Mouse (Mus musculus) C2C12 (cell line): Measurements from ENCODE around the gene Brat1. TPM values are rescaled to one million over a fixed set of nuclear protein-coding genes. Genes with fewer than 3 reads are reported as not detected.
"Not testable (repeated sequence)": the region's sequence is repeated elsewhere in the genome, so short reads cannot be mapped to it uniquely, and the experiment has no call there.

Source experiments
- H3K27me3 ChIP-seq: one replicate; pipeline ENCODE4 v1.6.1; 2011; ENCODE audit not compliant: control insufficient read depth, insufficient read depth, insufficient read length
- H3K36me3 ChIP-seq: one replicate; pipeline ENCODE4 v1.6.1; 2011; ENCODE audit not compliant: control insufficient read depth, insufficient read depth
- H3K4me3 ChIP-seq: one replicate; pipeline ENCODE4 v1.5.1; 2011; ENCODE audit warnings: mild to moderate bottlenecking, control low read depth; ENCODE audit not compliant: poor library complexity, insufficient read depth, severe bottlenecking
- H3K79me2 ChIP-seq: one replicate; pipeline ENCODE4 v1.6.1; 2011; ENCODE audit not compliant: control insufficient read depth, insufficient read depth
- H3K79me3 ChIP-seq: one replicate; pipeline ENCODE4 v1.6.1; 2011; ENCODE audit warnings: low read depth, control low read depth
- H3ac ChIP-seq: one replicate; pipeline ENCODE3; 2011; ENCODE audit warnings: low read depth; ENCODE audit not compliant: control insufficient read depth, insufficient read length
- CEBPB ChIP-seq: IDR thresholded peaks from one replicate; pipeline ENCODE4 v1.6.1; 2011; ENCODE audit warnings: low read depth, mild to moderate bottlenecking, control low read depth, moderate library complexity
- CTCF ChIP-seq: IDR thresholded peaks from one replicate; pipeline ENCODE4 v1.5.1; 2011; ENCODE audit not compliant: control insufficient read depth, insufficient read depth, insufficient read length
- FOSL1 ChIP-seq: IDR thresholded peaks from one replicate; pipeline ENCODE4 v1.8.0; 2011; ENCODE audit warnings: mild to moderate bottlenecking, low read length; ENCODE audit not compliant: poor library complexity, insufficient read depth, severe bottlenecking
- MAX ChIP-seq: IDR thresholded peaks from one replicate; pipeline ENCODE4 v1.6.1; 2011; ENCODE audit warnings: mild to moderate bottlenecking, control low read depth
- MYOD1 ChIP-seq: IDR thresholded peaks from one replicate; pipeline ENCODE4 v1.6.1; 2011; ENCODE audit warnings: low read depth; ENCODE audit not compliant: control insufficient read depth, insufficient read length
- MYOG ChIP-seq: IDR thresholded peaks from one replicate; pipeline ENCODE4 v1.6.1; 2011; ENCODE audit not compliant: control insufficient read depth, insufficient read length; ENCODE audit errors: extremely low read depth
- USF1 ChIP-seq: IDR thresholded peaks from one replicate; pipeline ENCODE4 v1.6.1; 2011; ENCODE audit warnings: low read depth, mild to moderate bottlenecking, control low read depth, moderate library complexity
- polyA plus RNA-seq: library from polyadenylated mRNA; unstranded; fragments of >200 nt; fragmentation: generic; extraction: Trizol; gene quantifications from one replicate; pipeline ENCODE4 v1.2.1, GENCODE M21; 2012; ENCODE audit warnings: missing spikeins

Gene Brat1
- polyA plus RNA-seq, 1 experiment = 9.4 TPM

GRCm38 (mm10) chr5:140662741-140663592, 41.8 kb upstream of the Brat1 start:
- no peak overlapping the region for H3ac ChIP-seq
- no peaks in the 10 kb centered on the region for H3K36me3 ChIP-seq
- no peaks in the 10 kb centered on the region for H3K79me2 ChIP-seq
- H3K4me3 ChIP-seq = no peak overlapping the region
- H3K79me3 ChIP-seq = no peaks in the 10 kb centered on the region
- H3K27me3 ChIP-seq = peaks cover 11% of the 10 kb centered on the region
- TF ChIP-seq CEBPB (no peak), MYOD1 (no peak)

- Histone ChIP-seq H3K79me3 (no peaks in the 10 kb centered on the region), H3K4me3 (no peak overlapping the region), H3ac (no peak overlapping the region), H3K79me2 (no peaks in the 10 kb centered on the region), H3K36me3 (no peaks in the 10 kb centered on the region), H3K27me3 (peaks cover 11% of the 10 kb centered on the region)
- no peak for TF ChIP-seq MAX
- no peak for TF ChIP-seq MYOD1
- TF ChIP-seq CTCF = peak; percentile 22
- TF ChIP-seq MYOG = no peak
- TF ChIP-seq CEBPB = no peak
Measured at GRCm38 (mm10) chr5:140663621-140664180, 41.1 kb upstream of the Brat1 start.

- Histone ChIP-seq H3ac (no peak overlapping the region), H3K4me3 (no peak overlapping the region), H3K27me3 (no peaks in the 10 kb centered on the region), H3K79me3 (no peaks in the 10 kb centered on the region), H3K36me3 (peaks cover under 1% of the 10 kb centered on the region), H3K79me2 (no peaks in the 10 kb centered on the region)
- no peak for TF ChIP-seq MYOD1
Measured at GRCm38 (mm10) chr5:140672115-140672514, 32.7 kb upstream of the Brat1 start.

- H3K4me3 ChIP-seq, H3K27me3 ChIP-seq, H3ac ChIP-seq, H3K36me3 ChIP-seq, H3K79me3 ChIP-seq, H3K79me2 ChIP-seq: not testable (repeated sequence)
Measured at GRCm38 (mm10) chr5:140672603-140673002, 32.2 kb upstream of the Brat1 start.

- Histone ChIP-seq H3K4me3 (no peak overlapping the region), H3K79me2 (no peaks in the 10 kb centered on the region), H3ac (no peak overlapping the region), H3K36me3 (peaks cover 5% of the 10 kb centered on the region), H3K79me3 (no peaks in the 10 kb centered on the region), H3K27me3 (no peaks in the 10 kb centered on the region)
- TF ChIP-seq CEBPB (no peak), MYOD1 (no peak), USF1 (no peak), MAX (no peak), FOSL1 (no peak), CTCF (no peak), MYOG (no peak)
Measured at GRCm38 (mm10) chr5:140674036-140674435, 30.8 kb upstream of the Brat1 start.

- Histone ChIP-seq H3K4me3 (no peak overlapping the region), H3K36me3 (peaks cover 5% of the 10 kb centered on the region), H3K79me2 (no peaks in the 10 kb centered on the region), H3K79me3 (no peaks in the 10 kb centered on the region), H3ac (no peak overlapping the region), H3K27me3 (no peaks in the 10 kb centered on the region)
- TF ChIP-seq FOSL1 (no peak), MAX (no peak), MYOD1 (no peak), MYOG (no peak), CEBPB (no peak), CTCF (no peak), USF1 (no peak)
Measured at GRCm38 (mm10) chr5:140675079-140675478, 29.7 kb upstream of the Brat1 start.
